Mouse (Mus musculus) MEL (cell line): ENCODE results near the gene Gm26620. TPM values are rescaled to one million over a fixed set of nuclear protein-coding genes. Genes with fewer than 3 reads are reported as not detected.

ENCODE experiments used
- DNase-seq: peaks from one replicate; pipeline ENCODE4 v3.0.0; 2011; ENCODE audit warnings: low read depth, low spot score
- H3K27ac ChIP-seq: 2 replicates; pipeline ENCODE4 v1.5.1; 2012; ENCODE audit warnings: low read depth, mild to moderate bottlenecking, control low read depth, low read length, moderate library complexity; ENCODE audit not compliant: control insufficient read depth
- H3K27me3 ChIP-seq, 2 experiments: fragments of 150-350 bp in 1 of 2; sonication (generic) in 1 of 2; 2 replicates each; pipeline ENCODE4 v1.6.1; 2012; ENCODE audit warnings: low read length in 2 of 2, mild to moderate bottlenecking in 2 of 2, improper control_type of control experiment in 1 of 2, moderate library complexity in 1 of 2; ENCODE audit not compliant: insufficient read depth in 2 of 2, control insufficient read depth in 1 of 2
- H3K36me3 ChIP-seq, 2 experiments: 2 replicates each; pipeline ENCODE4 v1.6.1; 2012 to 2014; ENCODE audit warnings: low read length in 2 of 2, improper control_type of control experiment in 1 of 2, inconsistent platforms in 1 of 2, mild to moderate bottlenecking in 1 of 2; ENCODE audit not compliant: insufficient read depth in 2 of 2, control insufficient read depth in 1 of 2
- H3K4me1 ChIP-seq, 2 experiments: fragments of 150-350 bp in 1 of 2; sonication (generic) in 1 of 2; 2 replicates each; pipeline ENCODE4 v1.6.1; 2012; ENCODE audit warnings: low read length in 2 of 2, improper control_type of control experiment in 1 of 2, mild to moderate bottlenecking in 1 of 2; ENCODE audit not compliant: insufficient read depth in 2 of 2, control insufficient read depth in 1 of 2
- H3K4me3 ChIP-seq, 2 experiments: fragments of 150-350 bp in 1 of 2; sonication (generic) in 1 of 2; 2 replicates each; pipeline ENCODE4 v1.5.1; 2012; ENCODE audit warnings: low read depth in 2 of 2, low read length in 2 of 2, mild to moderate bottlenecking in 2 of 2, moderate library complexity in 2 of 2, control low read depth in 1 of 2, improper control_type of control experiment in 1 of 2; ENCODE audit not compliant: control insufficient read depth in 1 of 2, insufficient read depth in 1 of 2
- H3K79me2 ChIP-seq: 2 replicates; pipeline ENCODE4 v1.6.1; 2012; ENCODE audit warnings: mild to moderate bottlenecking, low read length, moderate library complexity; ENCODE audit not compliant: control insufficient read depth, poor library complexity, insufficient read depth
- H3K9ac ChIP-seq: 2 replicates; pipeline ENCODE4 v1.6.1; 2012; ENCODE audit warnings: low read depth, mild to moderate bottlenecking, control low read depth, low read length, moderate library complexity; ENCODE audit not compliant: control insufficient read depth, poor library complexity, severe bottlenecking
- H3K9me3 ChIP-seq: fragments of 150-350 bp; sonication (generic); replicated peaks from 2 replicates; pipeline ENCODE4 v1.6.1; 2012; ENCODE audit warnings: mild to moderate bottlenecking, low read length, improper control_type of control experiment, moderate library complexity; ENCODE audit not compliant: insufficient read depth
- BHLHE40 ChIP-seq: IDR thresholded peaks from 2 replicates; pipeline ENCODE4 v1.6.1; 2012; ENCODE audit warnings: low read depth, mild to moderate bottlenecking, inconsistent platforms, low read length, improper control_type of control experiment, borderline replicate concordance
- E2F4 ChIP-seq: IDR thresholded peaks from 2 replicates; pipeline ENCODE4 v1.6.1; 2011; ENCODE audit warnings: low read depth, low read length, improper control_type of control experiment, borderline replicate concordance
- EP300 ChIP-seq, 2 experiments: IDR thresholded peaks; 2 replicates each; pipeline ENCODE4 v1.6.1; 2011; ENCODE audit warnings: improper control_type of control experiment in 2 of 2, low read length in 2 of 2, low read depth in 1 of 2, mild to moderate bottlenecking in 1 of 2
- GABPA ChIP-seq: IDR thresholded peaks from 2 replicates; pipeline ENCODE4 v1.6.1; 2012; ENCODE audit warnings: low read depth, mild to moderate bottlenecking, inconsistent platforms, low read length, improper control_type of control experiment, moderate library complexity
- HCFC1 ChIP-seq: IDR thresholded peaks from 2 replicates; pipeline ENCODE4 v1.6.1; 2012; ENCODE audit warnings: low read depth, mild to moderate bottlenecking, inconsistent platforms, low read length, improper control_type of control experiment, moderate library complexity
- JUND ChIP-seq: IDR thresholded peaks from 2 replicates; pipeline ENCODE4 v1.6.1; 2011; ENCODE audit warnings: low read depth, mild to moderate bottlenecking, improper control_type of control experiment, low read length
- MAFK ChIP-seq: IDR thresholded peaks from 2 replicates; pipeline ENCODE4 v1.6.1; 2011; ENCODE audit warnings: low read depth, mild to moderate bottlenecking, low read length, improper control_type of control experiment, borderline replicate concordance
- MAZ ChIP-seq: IDR thresholded peaks from 2 replicates; pipeline ENCODE4 v1.6.1; 2012; ENCODE audit warnings: low read depth, mild to moderate bottlenecking, inconsistent platforms, low read length, improper control_type of control experiment
- MXI1 ChIP-seq: IDR thresholded peaks from 2 replicates; pipeline ENCODE4 v1.6.1; 2011; ENCODE audit warnings: mild to moderate bottlenecking, low read depth, low read length, improper control_type of control experiment
- MYB ChIP-seq: IDR thresholded peaks from 2 replicates; pipeline ENCODE4 v1.6.1; 2011; ENCODE audit warnings: mild to moderate bottlenecking, low read depth, low read length, improper control_type of control experiment
- MYC ChIP-seq: IDR thresholded peaks from 2 replicates; pipeline ENCODE4 v1.6.1; 2011; ENCODE audit warnings: low read depth, mild to moderate bottlenecking, low read length, improper control_type of control experiment, moderate library complexity
- NRF1 ChIP-seq: IDR thresholded peaks from 2 replicates; pipeline ENCODE4 v1.6.1; 2014; ENCODE audit warnings: low read depth, mild to moderate bottlenecking, inconsistent platforms, low read length, improper control_type of control experiment, moderate library complexity; ENCODE audit not compliant: poor library complexity, insufficient read depth, severe bottlenecking
- POLR2A ChIP-seq, 2 experiments: IDR thresholded peaks; 2 replicates each; pipeline ENCODE4 v1.6.1; 2011 to 2012; ENCODE audit warnings: low read length in 2 of 2, mild to moderate bottlenecking in 2 of 2, control low read depth in 1 of 2, improper control_type of control experiment in 1 of 2, low read depth in 1 of 2, moderate library complexity in 1 of 2; ENCODE audit not compliant: control insufficient read depth in 1 of 2, insufficient read depth in 1 of 2, poor library complexity in 1 of 2
- POLR2AphosphoS2 ChIP-seq: IDR thresholded peaks from 2 replicates; pipeline ENCODE4 v1.6.1; 2011; ENCODE audit warnings: low read length, improper control_type of control experiment
- RCOR1 ChIP-seq: IDR thresholded peaks from 2 replicates; pipeline ENCODE4 v1.6.1; 2012; ENCODE audit warnings: low read depth, mild to moderate bottlenecking, inconsistent platforms, low read length, improper control_type of control experiment
- SIN3A ChIP-seq: IDR thresholded peaks from 2 replicates; pipeline ENCODE4 v1.6.1; 2012; ENCODE audit warnings: low read length, improper control_type of control experiment, inconsistent platforms
- SMC3 ChIP-seq: IDR thresholded peaks from 2 replicates; pipeline ENCODE4 v1.6.1; 2011; ENCODE audit warnings: low read depth, low read length, improper control_type of control experiment
- TAL1 ChIP-seq: IDR thresholded peaks from 2 replicates; pipeline ENCODE4 v1.6.1; 2012; ENCODE audit warnings: mild to moderate bottlenecking, inconsistent platforms, low read length, moderate library complexity, mixed read lengths
- TBP ChIP-seq: IDR thresholded peaks from 2 replicates; pipeline ENCODE4 v1.8.0; 2011; ENCODE audit warnings: low read depth, low read length, improper control_type of control experiment
- TCF12 ChIP-seq: IDR thresholded peaks from 2 replicates; pipeline ENCODE4 v1.6.1; 2014; ENCODE audit warnings: low read depth, mild to moderate bottlenecking, inconsistent platforms, low read length, improper control_type of control experiment, moderate library complexity
- UBTF ChIP-seq: IDR thresholded peaks from 2 replicates; pipeline ENCODE4 v1.6.1; 2012; ENCODE audit warnings: low read depth, mild to moderate bottlenecking, inconsistent platforms, low read length, improper control_type of control experiment, moderate library complexity, borderline replicate concordance; ENCODE audit not compliant: insufficient read depth
- USF1 ChIP-seq: IDR thresholded peaks from 2 replicates; pipeline ENCODE4 v1.6.1; 2014; ENCODE audit warnings: low read depth, mild to moderate bottlenecking, inconsistent platforms, low read length, improper control_type of control experiment, moderate library complexity
- USF2 ChIP-seq, 2 experiments: IDR thresholded peaks; 2 replicates each; pipeline ENCODE4 v1.6.1; 2011 to 2012; ENCODE audit warnings: improper control_type of control experiment in 2 of 2, low read length in 2 of 2, borderline replicate concordance in 1 of 2, inconsistent platforms in 1 of 2, low read depth in 1 of 2, mild to moderate bottlenecking in 1 of 2; ENCODE audit not compliant: insufficient read depth in 1 of 2
- ZC3H11A ChIP-seq: IDR thresholded peaks from 2 replicates; pipeline ENCODE4 v1.6.1; 2012; ENCODE audit warnings: low read depth, mild to moderate bottlenecking, inconsistent platforms, low read length, improper control_type of control experiment
- ZKSCAN1 ChIP-seq: IDR thresholded peaks from 2 replicates; pipeline ENCODE4 v1.6.1; 2012; ENCODE audit warnings: low read depth, mild to moderate bottlenecking, inconsistent platforms, low read length, improper control_type of control experiment, moderate library complexity
- ZNF384 ChIP-seq: IDR thresholded peaks from 2 replicates; pipeline ENCODE4 v1.6.1; 2012; ENCODE audit warnings: low read depth, mild to moderate bottlenecking, inconsistent platforms, low read length, improper control_type of control experiment
- polyA plus RNA-seq, 2 experiments: library from polyadenylated mRNA; stranded (reverse) in 1 of 2; unstranded in 1 of 2; fragments of >175 nt in 1 of 2; fragments of >200 nt in 1 of 2; gene quantifications; 2 replicates each; pipeline versions ENCODE4 v1.2.1 to v1.2.4; 2012; ENCODE audit warnings: low replicate concordance in 2 of 2, low read depth in 1 of 2; ENCODE audit not compliant: insufficient read length in 2 of 2, insufficient read depth in 1 of 2, missing spikeins in 1 of 2
- total RNA-seq: library from RNA; depleted of rRNA; stranded (reverse); fragments of 300-350 nt; gene quantifications from 2 replicates; pipeline ENCODE4 v1.2.3, GENCODE M21; 2012

Gene Gm26620
- total and polyA plus RNA-seq, 3 experiments = 1.0 to 5.5 TPM; not detected in 1

DNA sequence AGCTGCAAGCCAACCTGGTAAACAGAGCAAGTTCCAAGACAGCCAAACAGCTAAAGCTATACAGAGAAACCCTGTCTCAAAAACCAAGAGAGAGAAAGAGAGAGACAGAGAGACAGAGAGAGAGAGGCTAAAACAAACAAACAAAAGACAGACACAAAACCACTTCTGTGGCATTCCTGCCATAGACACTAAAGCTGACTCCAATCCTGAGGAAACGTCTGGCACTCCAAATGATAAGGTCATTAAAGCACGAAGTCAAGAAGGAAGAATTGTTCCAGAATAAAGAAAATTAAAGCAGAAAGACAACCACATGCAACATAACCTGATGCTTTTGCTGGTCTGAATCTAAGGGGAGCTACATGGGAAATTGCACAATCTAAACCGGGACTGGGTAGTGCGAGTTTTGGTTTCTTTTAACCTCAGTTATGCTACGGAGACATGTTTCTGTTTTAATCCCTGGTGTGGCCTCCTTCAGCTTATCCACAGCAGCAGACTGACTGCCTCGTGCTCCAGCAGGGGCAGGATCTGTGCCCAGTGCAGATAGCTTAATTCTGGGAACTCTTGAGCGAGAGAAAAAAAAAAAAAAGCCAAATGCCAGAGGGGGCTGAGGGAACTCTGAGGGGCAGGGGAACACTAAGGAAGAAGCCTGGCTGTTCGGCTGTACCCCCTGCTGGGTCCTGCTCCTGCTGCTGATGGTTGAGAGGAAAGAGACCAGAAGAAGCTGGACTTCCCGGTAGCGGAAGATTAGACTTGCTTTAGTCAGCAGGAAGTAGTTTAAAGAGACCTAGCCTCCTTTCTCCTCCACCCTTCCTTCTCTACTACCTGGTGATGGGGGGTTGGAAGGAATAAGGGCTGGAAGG lies 39.2 kb upstream of the Gm26620 start:
- Histone ChIP-seq H3K4me1 (peaks cover 3 to 9% of the 10 kb centered on the region in 2 experiments; a peak in 3 of 4 replicates), H3K9ac (no peak overlapping the region), H3K4me3 (no peak overlapping the region), H3K9me3 (no peaks in the 10 kb centered on the region), H3K27ac (no peak overlapping the region), H3K36me3 (peaks cover 3 to 12% of the 10 kb centered on the region in 2 experiments), H3K79me2 (no peaks in the 10 kb centered on the region), H3K27me3 (no peaks in the 10 kb centered on the region)
- TF ChIP-seq USF1 = no peak
- TF ChIP-seq EP300 (IDR thresholded peaks at IDR 0.05; ENCODE audit: low read depth in 1 of 2, low read length in 2 of 2) = peak in 1 of 2 experiments; percentile 16; a peak in 2 of 4 replicates
- no peak for TF ChIP-seq USF2 (IDR thresholded peaks at IDR 0.05; ENCODE audit: borderline replicate concordance in 1 of 2, insufficient read depth in 1 of 2, low read depth in 1 of 2, low read length in 2 of 2)
- TF ChIP-seq BHLHE40 = peak; percentile 46; the same call in 1 of the 2 replicates
- no peak for TF ChIP-seq MAZ
- TF ChIP-seq SMC3 = no peak
- TF ChIP-seq TAL1 = peak; percentile 81
- no peak for TF ChIP-seq ZC3H11A
- TF ChIP-seq UBTF = no peak
- no peak for TF ChIP-seq E2F4
- TF ChIP-seq JUND = no peak
- TF ChIP-seq ZNF384 = peak; percentile 66
- no peak for TF ChIP-seq MYB
- TF ChIP-seq POLR2A (IDR thresholded peaks at IDR 0.05; ENCODE audit: control insufficient read depth in 1 of 2, insufficient read depth in 1 of 2, low read depth in 1 of 2, low read length in 2 of 2, poor library complexity in 1 of 2) = no peak
- no peak for DNase-seq

DNA sequence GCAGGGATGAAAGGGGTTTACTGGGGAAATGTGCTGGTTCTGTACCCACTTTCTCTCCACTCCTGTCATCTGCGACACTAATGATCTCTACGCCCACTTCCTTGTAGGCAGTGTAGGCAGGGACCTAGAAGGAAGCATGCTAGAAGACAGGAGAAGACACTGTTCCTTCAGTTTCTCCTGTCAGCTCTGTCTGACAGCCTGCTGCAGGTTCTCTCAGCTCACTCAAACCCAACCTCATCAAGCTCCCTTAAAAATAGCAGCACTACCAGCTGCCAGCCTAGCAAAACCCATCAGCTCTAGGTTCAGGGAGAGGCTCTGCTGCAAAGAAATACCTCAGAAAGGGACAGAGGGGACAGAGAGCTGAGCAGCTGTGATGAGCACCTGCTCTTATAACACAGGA lies 34.9 kb upstream of the Gm26620 start:
- no peak for TF ChIP-seq POLR2AphosphoS2
- TF ChIP-seq UBTF = no peak
- TF ChIP-seq MYB = no peak
- TF ChIP-seq ZKSCAN1 = no peak
- TF ChIP-seq MAFK = no peak
- no peak for TF ChIP-seq HCFC1
- no peak for TF ChIP-seq MYC
- TF ChIP-seq POLR2A (IDR thresholded peaks at IDR 0.05; ENCODE audit: control insufficient read depth in 1 of 2, insufficient read depth in 1 of 2, low read depth in 1 of 2, low read length in 2 of 2, poor library complexity in 1 of 2) = no peak
- no peak for TF ChIP-seq TCF12
- no peak for TF ChIP-seq NRF1
- TF ChIP-seq JUND = no peak
- TF ChIP-seq ZNF384 = no peak
- TF ChIP-seq MXI1 = no peak
- TF ChIP-seq MAZ = no peak
- TF ChIP-seq GABPA = no peak
- TF ChIP-seq RCOR1 = no peak
- TF ChIP-seq SIN3A = no peak
- no peak for TF ChIP-seq SMC3
- no peak for TF ChIP-seq TBP
- TF ChIP-seq, all 39 proteins: peak for 0

More for the DNA sequence above, 34.9 kb upstream of the Gm26620 start:
- H3K27me3 ChIP-seq = no peaks in the 10 kb centered on the region
- H3K4me3 ChIP-seq = no peak overlapping the region
- H3K9me3 ChIP-seq = no peaks in the 10 kb centered on the region
- H3K27ac ChIP-seq = peak overlapping the region; percentile 54
- peaks cover 3 to 42% of the 10 kb centered on the region in 2 experiments for H3K36me3 ChIP-seq
- no peaks in the 10 kb centered on the region for H3K79me2 ChIP-seq
- peak overlapping the region; percentile 14; the same call in 1 of the 2 replicates for H3K9ac ChIP-seq
- H3K4me1 ChIP-seq = peaks cover 25 to 33% of the 10 kb centered on the region in 2 experiments
- DNase-seq = no peak
